Mouse (Mus musculus) ovary, adult 18-20 months (tissue): ENCODE measurements around the gene Map4k2.
A peak's percentile ranks its signal among the peaks of the same experiment; 100 is the strongest.

Source experiments
- DNase-seq: peaks from one replicate; pipeline ENCODE4 v3.0.0; 2022; ENCODE audit warnings: low spot score, mixed read lengths

Gene Map4k2

GRCm38 (mm10) chr19:6315573-6315972, 25.4 kb upstream of the Map4k2 start:
- no peak for DNase-seq

- no peak for DNase-seq
These were observed 22.8 kb upstream of the Map4k2 start for GRCm38 (mm10) chr19:6318145-6318544.

- DNase-seq: no peak
These were observed 19.6 kb upstream of the Map4k2 start for GRCm38 (mm10) chr19:6321358-6321757.

GRCm38 (mm10) chr19:6321786-6322621, 18.9 kb upstream of the Map4k2 start:
- no peak for DNase-seq

- no peak for DNase-seq
These were observed 16.2 kb upstream of the Map4k2 start for GRCm38 (mm10) chr19:6324751-6325150.

GRCm38 (mm10) chr19:6331178-6331577, 9.8 kb upstream of the Map4k2 start:
- no peak for DNase-seq

- DNase-seq: no peak
These were observed 9.0 kb upstream of the Map4k2 start for GRCm38 (mm10) chr19:6331719-6332516.

GRCm38 (mm10) chr19:6333761-6334595, 7.0 kb upstream of the Map4k2 start:
- no peak for DNase-seq

GRCm38 (mm10) chr19:6334673-6335457, 6.1 kb upstream of the Map4k2 start, which contains the start of gene Men1:
Men1 (plus strand) TSS chr19:6334979.
- DNase-seq: peak; percentile 95

GRCm38 (mm10) chr19:6335458-6335827, 5.5 kb upstream of the Map4k2 start:
- no peak for DNase-seq

- DNase-seq: no peak
These were observed 4.0 kb upstream of the Map4k2 start for GRCm38 (mm10) chr19:6336920-6337319.

GRCm38 (mm10) chr19:6338171-6338570, 2.8 kb upstream of the Map4k2 start:
- no peak for DNase-seq

GRCm38 (mm10) chr19:6338716-6339115, 2.2 kb upstream of the Map4k2 start:
- DNase-seq: no peak

- DNase-seq: no peak
These were observed 1.7 kb upstream of the Map4k2 start for GRCm38 (mm10) chr19:6339191-6339590.

- no peak for DNase-seq
These were observed 938 bp upstream of the Map4k2 start for GRCm38 (mm10) chr19:6339890-6340504.

GRCm38 (mm10) chr19:6341453-6342077, 630 bp downstream of the Map4k2 start:
- DNase-seq: no peak

- DNase-seq: no peak
These were observed 1.5 kb downstream of the Map4k2 start for GRCm38 (mm10) chr19:6342276-6342933.

GRCm38 (mm10) chr19:6343066-6343925, 2.4 kb downstream of the Map4k2 start:
- DNase-seq: no peak

GRCm38 (mm10) chr19:6343996-6344395, 3.1 kb downstream of the Map4k2 start:
- DNase-seq: no peak
